Mouse (Mus musculus) CD8-positive naive resting alpha-beta T cell, adult 2 months (primary cell): Measurements from ENCODE around the gene Calm1.
A peak's percentile ranks its signal among the peaks of the same experiment; 100 is the strongest.

Experiments used
- DNase-seq, 2 experiments: peaks; one replicate each; pipeline ENCODE4 v3.0.0; 2022; ENCODE audit warnings: low read depth in 2 of 2, low spot score in 2 of 2

The Calm1 gene

GRCm38 (mm10) chr12:100221608-100222321 is 22.5 kb downstream of the Calm1 start:
- no peak for DNase-seq

GRCm38 (mm10) chr12:100222322-100222993 is 23.2 kb downstream of the Calm1 start:
- no peak for DNase-seq

- DNase-seq = no peak
Observed at GRCm38 (mm10) chr12:100223531-100223930, 24.3 kb downstream of the Calm1 start.

- DNase-seq = no peak
Observed at GRCm38 (mm10) chr12:100225196-100225595, 26.0 kb downstream of the Calm1 start.

- DNase-seq = no peak
Observed at GRCm38 (mm10) chr12:100226073-100226472, 26.8 kb downstream of the Calm1 start.

- DNase-seq = no peak
Observed at GRCm38 (mm10) chr12:100226621-100227020, 27.4 kb downstream of the Calm1 start.

GRCm38 (mm10) chr12:100228041-100228725 is 28.9 kb downstream of the Calm1 start:
- DNase-seq = peak; percentile 40 to 57

- no peak for DNase-seq
Observed at GRCm38 (mm10) chr12:100234201-100234600, 35.0 kb downstream of the Calm1 start.

- no peak for DNase-seq
Observed at GRCm38 (mm10) chr12:100234919-100235318, 35.7 kb downstream of the Calm1 start.

- DNase-seq = no peak
Observed at GRCm38 (mm10) chr12:100235423-100235822, 36.2 kb downstream of the Calm1 start.

GRCm38 (mm10) chr12:100239404-100239803 is 40.2 kb downstream of the Calm1 start:
- DNase-seq = no peak

- no peak for DNase-seq
Observed at GRCm38 (mm10) chr12:100239807-100240206, 40.6 kb downstream of the Calm1 start.

- DNase-seq = no peak
Observed at GRCm38 (mm10) chr12:100241911-100242796, 42.9 kb downstream of the Calm1 start.

- no peak for DNase-seq
Observed at GRCm38 (mm10) chr12:100244580-100244979, 45.3 kb downstream of the Calm1 start.

GRCm38 (mm10) chr12:100249170-100249569 is 49.9 kb downstream of the Calm1 start:
- no peak for DNase-seq

- DNase-seq = no peak
Observed at GRCm38 (mm10) chr12:100254471-100254870, 55.2 kb downstream of the Calm1 start.

GRCm38 (mm10) chr12:100255441-100255949 is 56.3 kb downstream of the Calm1 start:
- DNase-seq = no peak

- DNase-seq = no peak
Observed at GRCm38 (mm10) chr12:100257779-100258178, 58.5 kb downstream of the Calm1 start.
